Mouse (Mus musculus) limb, embryonic 15.5 days (tissue): ENCODE data around the gene Rnf150. TPM values are rescaled to one million over a fixed set of nuclear protein-coding genes. Genes with fewer than 3 reads are reported as not detected.

Source experiments
- ATAC-seq: fragments of 200-750 bp; cut with Nextera tagmentation; 2 replicates; pipeline ENCODE4 v1.8.0; 2017; ENCODE audit warnings: low read depth, moderate TSS enrichment; ENCODE audit not compliant: insufficient number of reproducible peaks, low FRiP score, low TSS enrichment
- H3K27ac ChIP-seq: fragments of 300-500 bp; sonication (generic); 2 replicates; pipeline ENCODE4 v1.5.1; 2015; ENCODE audit warnings: moderate library complexity, mild to moderate bottlenecking, inconsistent platforms
- H3K27me3 ChIP-seq: fragments of 300-500 bp; sonication (generic); 2 replicates; pipeline ENCODE4 v1.6.1; 2015; ENCODE audit warnings: inconsistent platforms
- H3K36me3 ChIP-seq: fragments of 300-500 bp; sonication (generic); 2 replicates; pipeline ENCODE4 v1.6.1; 2015; ENCODE audit warnings: inconsistent platforms
- H3K4me1 ChIP-seq: fragments of 300-500 bp; sonication (generic); 2 replicates; pipeline ENCODE4 v1.6.1; 2015; ENCODE audit warnings: inconsistent platforms
- H3K4me2 ChIP-seq: fragments of 300-500 bp; sonication (generic); 2 replicates; pipeline ENCODE4 v1.6.1; 2015; ENCODE audit warnings: mild to moderate bottlenecking, inconsistent platforms
- H3K4me3 ChIP-seq: fragments of 300-500 bp; sonication (generic); 2 replicates; pipeline ENCODE4 v1.5.1; 2015; ENCODE audit warnings: mild to moderate bottlenecking, inconsistent platforms
- H3K9ac ChIP-seq: fragments of 300-500 bp; sonication (generic); 2 replicates; pipeline ENCODE4 v1.6.1; 2015; ENCODE audit warnings: inconsistent platforms
- H3K9me3 ChIP-seq: fragments of 300-500 bp; sonication (generic); 2 replicates; pipeline ENCODE4 v1.6.1; 2016; ENCODE audit warnings: inconsistent platforms
- WGBS: fragments of 180-500 bp; shearing (Covaris S2); methylation state at CpG from one replicate; pipeline ENCODE4 v1.1.7; 2015; 5-methylcytosine and 5-hydroxymethylcytosine counted together
- polyA plus RNA-seq: library from polyadenylated mRNA; unstranded; fragments of >200 nt; fragmentation: Nextera tagmentation; extraction: Ambion mirVana; gene quantifications from 2 replicates; pipeline ENCODE4 v1.2.1, GENCODE M21; 2015

The Rnf150 gene
- polyA plus RNA-seq, 1 experiment from 2014 or later = 1.1 TPM

DNA sequence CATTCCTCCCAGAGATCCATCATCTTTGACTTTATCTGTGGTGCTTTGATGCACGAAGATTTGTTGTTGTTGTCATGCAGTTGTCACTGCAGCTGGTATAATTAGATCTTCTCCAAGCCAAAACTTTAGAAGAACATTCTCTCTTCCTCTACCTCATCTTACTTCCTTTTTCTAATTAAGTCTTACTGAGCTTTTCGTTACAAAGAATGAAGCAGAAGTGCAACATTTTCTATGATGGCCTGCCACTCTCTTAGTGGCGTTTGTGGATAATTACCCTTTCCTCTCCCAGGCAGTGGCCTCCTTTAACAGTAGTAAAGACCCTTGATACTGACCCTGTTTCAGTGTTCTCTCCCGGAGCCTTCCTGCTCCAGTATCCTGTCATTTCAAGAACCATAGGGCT lies 128.9 kb downstream of the Rnf150 start:
- H3K9me3 ChIP-seq = no peaks in the 10 kb centered on the region
- ATAC-seq = no peak
- no peak overlapping the region for H3K4me3 ChIP-seq
- no peaks in the 10 kb centered on the region for H3K4me1 ChIP-seq
- H3K27ac ChIP-seq = no peak overlapping the region
- no peak overlapping the region for H3K4me2 ChIP-seq
- no peaks in the 10 kb centered on the region for H3K27me3 ChIP-seq
- 51% methylated on average over 4 of the region's 4 CpGs for WGBS
- no peak overlapping the region for H3K9ac ChIP-seq
- no peaks in the 10 kb centered on the region for H3K36me3 ChIP-seq

DNA sequence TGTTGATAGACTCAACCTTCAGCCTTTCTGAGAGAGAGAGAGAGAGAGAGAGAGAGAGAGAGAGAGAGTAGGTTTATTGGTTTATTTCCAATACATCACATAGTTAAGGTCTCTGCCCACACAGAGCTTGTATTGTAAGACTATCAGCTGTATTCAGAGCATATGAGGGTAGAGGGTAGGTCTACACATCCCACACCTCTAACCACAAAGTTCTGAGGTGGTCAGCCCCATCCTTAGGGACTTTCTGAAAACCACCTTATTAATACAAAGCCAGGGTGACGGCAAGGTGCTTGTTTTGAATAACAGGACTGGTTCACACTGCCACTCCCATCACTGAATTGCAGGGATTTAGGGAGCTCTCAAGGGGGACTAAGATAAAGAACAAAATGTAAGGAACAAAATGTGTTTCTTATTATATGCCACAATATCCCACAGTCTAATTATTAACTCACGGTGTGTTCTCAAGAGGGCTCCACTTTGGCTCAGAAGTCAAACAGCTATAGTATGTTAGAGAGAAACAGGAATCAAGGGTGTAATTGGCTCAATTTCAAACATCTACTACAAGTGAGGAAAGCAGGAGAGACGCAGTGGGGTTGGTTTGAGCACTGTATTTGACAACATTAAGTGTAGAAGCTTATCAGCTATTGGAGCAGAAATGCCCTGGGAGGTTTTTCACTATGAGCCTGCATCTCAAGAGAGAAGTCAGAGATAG lies 132.7 kb downstream of the Rnf150 start:
- Histone ChIP-seq H3K4me3 (no peak overlapping the region), H3K27me3 (no peaks in the 10 kb centered on the region), H3K27ac (no peak overlapping the region), H3K4me2 (no peak overlapping the region), H3K36me3 (no peaks in the 10 kb centered on the region), H3K9me3 (no peaks in the 10 kb centered on the region), H3K4me1 (no peaks in the 10 kb centered on the region), H3K9ac (no peak overlapping the region)
- ATAC-seq = no peak
- 44% methylated on average over 3 of the region's 3 CpGs for WGBS

- no peaks in the 10 kb centered on the region for H3K9me3 ChIP-seq
- H3K4me1 ChIP-seq = no peaks in the 10 kb centered on the region
- no peak overlapping the region for H3K4me2 ChIP-seq
- no peaks in the 10 kb centered on the region for H3K27me3 ChIP-seq
- H3K36me3 ChIP-seq = no peaks in the 10 kb centered on the region
- ATAC-seq = no peak
- H3K9ac ChIP-seq = no peak overlapping the region
- no peak overlapping the region for H3K4me3 ChIP-seq
- 74% methylated on average over 3 of the region's 3 CpGs for WGBS
- no peak overlapping the region for H3K27ac ChIP-seq
Observed at GRCm38 (mm10) chr8:82996843-82997242, 133.7 kb downstream of the Rnf150 start.

- no peaks in the 10 kb centered on the region for H3K4me1 ChIP-seq
- ATAC-seq = no peak
- no peaks in the 10 kb centered on the region for H3K9me3 ChIP-seq
- H3K9ac ChIP-seq = no peak overlapping the region
- no peak overlapping the region for H3K4me2 ChIP-seq
- H3K27ac ChIP-seq = no peak overlapping the region
- no peaks in the 10 kb centered on the region for H3K36me3 ChIP-seq
- no peak overlapping the region for H3K4me3 ChIP-seq
- 74% methylated on average over 2 of the region's 2 CpGs for WGBS
- no peaks in the 10 kb centered on the region for H3K27me3 ChIP-seq
Observed at GRCm38 (mm10) chr8:82998778-82999177, 135.6 kb downstream of the Rnf150 start.

DNA sequence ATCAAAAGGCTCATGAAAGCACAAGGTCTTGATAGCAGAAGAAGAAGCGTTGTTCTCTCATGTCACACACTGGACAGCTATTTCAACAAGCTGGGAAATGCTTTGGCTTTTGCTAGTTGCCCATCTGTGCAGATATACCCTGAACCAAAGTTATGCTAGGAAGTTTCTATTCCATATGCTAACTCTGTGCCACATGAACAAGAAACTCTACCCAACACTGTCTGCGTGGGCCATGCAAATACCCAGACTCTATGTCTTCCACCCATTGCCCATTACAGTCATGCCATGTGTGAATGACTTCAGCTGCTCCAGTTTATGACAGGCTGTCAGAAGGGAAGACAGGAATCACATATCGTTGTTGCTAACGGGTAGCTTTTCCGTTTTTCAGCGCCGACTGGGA lies 140.0 kb downstream of the Rnf150 start:
- no peaks in the 10 kb centered on the region for H3K36me3 ChIP-seq
- ATAC-seq = no peak
- WGBS = 92% methylated on average over 7 of the region's 7 CpGs
- H3K4me1 ChIP-seq = no peaks in the 10 kb centered on the region
- no peak overlapping the region for H3K27ac ChIP-seq
- no peaks in the 10 kb centered on the region for H3K9me3 ChIP-seq
- no peak overlapping the region for H3K4me2 ChIP-seq
- H3K9ac ChIP-seq = no peak overlapping the region
- H3K4me3 ChIP-seq = no peak overlapping the region
- no peaks in the 10 kb centered on the region for H3K27me3 ChIP-seq

DNA sequence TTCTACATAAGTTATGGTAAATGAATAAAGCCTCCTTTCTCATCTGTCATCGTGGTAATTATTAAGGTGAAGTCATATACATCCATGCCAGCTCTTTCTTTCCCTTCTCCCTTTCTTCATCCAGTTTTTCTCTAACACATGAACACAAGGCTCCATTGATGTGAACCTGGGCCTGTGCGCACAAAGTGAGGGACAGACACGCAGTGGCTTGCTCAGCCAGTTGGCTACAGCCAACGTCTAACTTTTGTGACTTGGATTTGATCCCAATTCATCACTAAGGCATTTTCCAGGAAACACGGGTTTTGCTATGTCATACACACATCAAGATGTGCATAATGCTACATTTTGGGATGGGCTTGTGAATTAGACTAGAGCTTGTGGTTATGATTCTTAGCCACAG lies 146.3 kb downstream of the Rnf150 start:
- Histone ChIP-seq H3K36me3 (no peaks in the 10 kb centered on the region), H3K9ac (no peak overlapping the region), H3K27ac (no peak overlapping the region), H3K4me3 (no peak overlapping the region), H3K4me2 (no peak overlapping the region), H3K27me3 (no peaks in the 10 kb centered on the region), H3K9me3 (no peaks in the 10 kb centered on the region), H3K4me1 (no peaks in the 10 kb centered on the region)
- ATAC-seq = no peak
- 69% methylated on average over 5 of the region's 5 CpGs for WGBS

DNA sequence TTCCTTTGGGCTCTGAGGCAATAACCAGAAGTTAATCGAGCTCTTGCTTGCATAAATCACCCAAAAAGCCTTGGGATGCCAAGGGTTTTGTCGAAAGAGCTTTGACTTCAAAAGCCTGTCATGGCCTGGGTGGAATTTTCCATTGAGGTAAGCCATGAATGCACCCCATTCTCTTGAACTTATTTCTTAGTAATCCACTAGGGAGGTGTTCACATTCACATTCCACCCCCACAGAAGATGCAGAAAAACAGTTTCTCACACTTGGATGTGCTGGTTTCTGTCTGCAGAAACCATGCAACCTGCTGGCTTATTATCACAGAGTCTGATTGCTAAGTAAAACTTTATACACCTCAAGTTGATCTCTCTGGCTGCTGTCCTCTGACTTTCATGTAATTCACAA lies 148.1 kb downstream of the Rnf150 start:
- no peaks in the 10 kb centered on the region for H3K9me3 ChIP-seq
- no peak overlapping the region for H3K4me3 ChIP-seq
- ATAC-seq = no peak
- no peaks in the 10 kb centered on the region for H3K27me3 ChIP-seq
- no peaks in the 10 kb centered on the region for H3K36me3 ChIP-seq
- H3K4me1 ChIP-seq = no peaks in the 10 kb centered on the region
- no peak overlapping the region for H3K27ac ChIP-seq
- no peak overlapping the region for H3K9ac ChIP-seq
- H3K4me2 ChIP-seq = no peak overlapping the region
- WGBS = 29% methylated on average over 2 of the region's 2 CpGs

GRCm38 (mm10) chr8:83011758-83012157 lies 148.6 kb downstream of the Rnf150 start:
- H3K27ac ChIP-seq = no peak overlapping the region
- H3K27me3 ChIP-seq = no peaks in the 10 kb centered on the region
- no peak overlapping the region for H3K4me2 ChIP-seq
- no peak for ATAC-seq
- no peak overlapping the region for H3K4me3 ChIP-seq
- no peaks in the 10 kb centered on the region for H3K36me3 ChIP-seq
- WGBS = 36% methylated on average over 5 of the region's 5 CpGs
- no peaks in the 10 kb centered on the region for H3K4me1 ChIP-seq
- no peaks in the 10 kb centered on the region for H3K9me3 ChIP-seq
- H3K9ac ChIP-seq = no peak overlapping the region

DNA sequence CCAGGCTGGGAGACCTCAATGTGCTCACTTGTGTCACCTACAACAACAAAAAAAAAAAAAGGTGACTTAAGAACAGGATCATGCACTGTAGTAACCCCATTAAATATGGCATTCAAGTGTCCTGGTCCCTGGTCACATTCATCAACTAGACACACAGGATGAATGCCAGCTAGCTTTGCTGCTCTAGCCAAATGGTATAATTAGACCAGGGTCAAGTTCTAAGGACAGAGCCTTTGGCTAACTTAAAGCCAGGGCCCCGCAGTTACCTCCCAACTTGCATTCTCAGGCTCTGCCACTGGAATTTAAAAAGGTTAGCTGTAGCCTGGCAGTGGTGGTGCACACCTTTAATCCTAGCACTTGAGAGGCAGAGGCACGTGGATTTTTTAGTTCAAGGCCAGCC lies 165.1 kb downstream of the Rnf150 start:
- Histone ChIP-seq H3K4me2 (no peak overlapping the region), H3K27ac (no peak overlapping the region), H3K4me1 (no peaks in the 10 kb centered on the region), H3K4me3 (no peak overlapping the region), H3K9me3 (no peaks in the 10 kb centered on the region), H3K9ac (no peak overlapping the region), H3K27me3 (no peaks in the 10 kb centered on the region), H3K36me3 (no peaks in the 10 kb centered on the region)
- 57% methylated on average over 2 of the region's 2 CpGs for WGBS
- no peak for ATAC-seq

DNA sequence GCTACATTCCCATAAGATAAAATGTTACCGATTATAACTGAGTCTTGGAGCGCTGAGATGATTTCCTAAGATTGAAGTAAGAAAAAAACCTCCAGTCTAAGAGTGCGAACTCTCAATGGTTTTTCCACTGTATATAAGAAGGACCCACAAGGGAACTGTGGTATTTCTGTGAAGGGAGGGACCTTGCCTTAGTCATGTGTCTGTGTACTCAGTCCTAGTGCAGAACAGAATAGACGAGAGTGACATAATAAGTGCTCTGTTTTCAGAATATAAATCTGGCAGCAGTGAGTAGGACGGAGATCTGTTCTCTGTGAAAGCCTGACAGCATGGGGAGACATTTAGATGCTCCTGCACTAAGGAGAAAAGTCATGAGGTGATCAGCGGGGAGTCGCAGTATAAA lies 169.6 kb downstream of the Rnf150 start:
- Histone ChIP-seq H3K4me2 (no peak overlapping the region), H3K9ac (no peak overlapping the region), H3K4me1 (no peaks in the 10 kb centered on the region), H3K27ac (no peak overlapping the region), H3K4me3 (no peak overlapping the region), H3K36me3 (no peaks in the 10 kb centered on the region), H3K9me3 (no peaks in the 10 kb centered on the region), H3K27me3 (no peaks in the 10 kb centered on the region)
- ATAC-seq = peak; percentile 72; the same call in 1 of the 2 replicates
- 43% methylated on average over 5 of the region's 7 CpGs for WGBS

- no peaks in the 10 kb centered on the region for H3K9me3 ChIP-seq
- H3K4me3 ChIP-seq = no peak overlapping the region
- no peak overlapping the region for H3K4me2 ChIP-seq
- H3K9ac ChIP-seq = no peak overlapping the region
- 93% methylated on average over 5 of the region's 5 CpGs for WGBS
- no peaks in the 10 kb centered on the region for H3K27me3 ChIP-seq
- no peaks in the 10 kb centered on the region for H3K36me3 ChIP-seq
- H3K27ac ChIP-seq = no peak overlapping the region
- no peak for ATAC-seq
- H3K4me1 ChIP-seq = no peaks in the 10 kb centered on the region
Observed at GRCm38 (mm10) chr8:83035141-83035540, 172.0 kb downstream of the Rnf150 start.

DNA sequence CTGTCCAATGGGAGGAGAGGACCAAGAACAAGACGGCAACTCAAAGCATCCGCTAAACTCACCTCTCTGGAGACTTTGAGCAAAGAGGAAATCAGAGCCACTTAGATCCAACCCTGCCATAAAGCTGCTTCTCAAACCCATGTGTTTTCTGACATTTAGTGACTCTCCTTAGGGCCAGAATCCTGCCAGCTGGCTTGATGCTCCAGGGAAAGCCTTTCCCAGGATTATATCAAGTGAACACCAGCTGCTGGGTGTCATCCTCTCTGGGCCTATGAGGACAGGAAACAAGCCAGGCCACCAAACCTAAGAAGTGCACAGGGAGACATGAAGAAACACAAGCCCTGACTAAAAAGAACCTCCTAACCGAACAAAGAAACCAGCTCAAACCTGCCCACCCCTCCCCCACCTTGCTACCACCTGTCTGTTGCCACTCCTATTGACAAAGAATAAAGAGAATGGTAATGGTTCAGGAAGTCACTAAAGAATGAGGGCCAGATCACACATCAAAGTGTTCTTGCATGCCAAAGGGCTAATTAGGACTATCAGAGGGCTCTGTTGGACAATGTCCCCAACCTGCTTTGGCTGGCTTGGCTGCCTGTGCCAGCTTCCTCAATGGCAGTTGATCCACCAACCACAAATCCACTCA lies 173.5 kb downstream of the Rnf150 start:
- Histone ChIP-seq H3K9ac (no peak overlapping the region), H3K27ac (no peak overlapping the region), H3K4me2 (no peak overlapping the region), H3K9me3 (no peaks in the 10 kb centered on the region), H3K4me1 (no peaks in the 10 kb centered on the region), H3K36me3 (no peaks in the 10 kb centered on the region), H3K4me3 (no peak overlapping the region), H3K27me3 (no peaks in the 10 kb centered on the region)
- ATAC-seq = no peak
- 65% methylated on average over 3 of the region's 3 CpGs for WGBS
